Mouse (Mus musculus) MEL (cell line): ENCODE measurements at regions not wholly inside any gene's neighbourhood (a gene's known extent, or its start where the extent isn't known, plus 50 kb on each side); places are given as distances from the start of the nearest gene placed in this dataset.

ENCODE experiments used
- DNase-seq: peaks from one replicate; pipeline ENCODE4 v3.0.0; 2011; ENCODE audit warnings: low read depth, low spot score
- H3K27ac ChIP-seq: 2 replicates; pipeline ENCODE4 v1.5.1; 2012; ENCODE audit warnings: low read depth, mild to moderate bottlenecking, control low read depth, low read length, moderate library complexity; ENCODE audit not compliant: control insufficient read depth
- H3K27me3 ChIP-seq, 2 experiments: fragments of 150-350 bp in 1 of 2; sonication (generic) in 1 of 2; 2 replicates each; pipeline ENCODE4 v1.6.1; 2012; ENCODE audit warnings: low read length in 2 of 2, mild to moderate bottlenecking in 2 of 2, improper control_type of control experiment in 1 of 2, moderate library complexity in 1 of 2; ENCODE audit not compliant: insufficient read depth in 2 of 2, control insufficient read depth in 1 of 2
- H3K36me3 ChIP-seq, 2 experiments: 2 replicates each; pipeline ENCODE4 v1.6.1; 2012 to 2014; ENCODE audit warnings: low read length in 2 of 2, improper control_type of control experiment in 1 of 2, inconsistent platforms in 1 of 2, mild to moderate bottlenecking in 1 of 2; ENCODE audit not compliant: insufficient read depth in 2 of 2, control insufficient read depth in 1 of 2
- H3K4me1 ChIP-seq, 2 experiments: fragments of 150-350 bp in 1 of 2; sonication (generic) in 1 of 2; 2 replicates each; pipeline ENCODE4 v1.6.1; 2012; ENCODE audit warnings: low read length in 2 of 2, improper control_type of control experiment in 1 of 2, mild to moderate bottlenecking in 1 of 2; ENCODE audit not compliant: insufficient read depth in 2 of 2, control insufficient read depth in 1 of 2
- H3K4me3 ChIP-seq, 2 experiments: fragments of 150-350 bp in 1 of 2; sonication (generic) in 1 of 2; 2 replicates each; pipeline ENCODE4 v1.5.1; 2012; ENCODE audit warnings: low read depth in 2 of 2, low read length in 2 of 2, mild to moderate bottlenecking in 2 of 2, moderate library complexity in 2 of 2, control low read depth in 1 of 2, improper control_type of control experiment in 1 of 2; ENCODE audit not compliant: control insufficient read depth in 1 of 2, insufficient read depth in 1 of 2
- H3K79me2 ChIP-seq: 2 replicates; pipeline ENCODE4 v1.6.1; 2012; ENCODE audit warnings: mild to moderate bottlenecking, low read length, moderate library complexity; ENCODE audit not compliant: control insufficient read depth, poor library complexity, insufficient read depth
- H3K9ac ChIP-seq: 2 replicates; pipeline ENCODE4 v1.6.1; 2012; ENCODE audit warnings: low read depth, mild to moderate bottlenecking, control low read depth, low read length, moderate library complexity; ENCODE audit not compliant: control insufficient read depth, poor library complexity, severe bottlenecking
- H3K9me3 ChIP-seq: fragments of 150-350 bp; sonication (generic); replicated peaks from 2 replicates; pipeline ENCODE4 v1.6.1; 2012; ENCODE audit warnings: mild to moderate bottlenecking, low read length, improper control_type of control experiment, moderate library complexity; ENCODE audit not compliant: insufficient read depth
- BHLHE40 ChIP-seq: IDR thresholded peaks from 2 replicates; pipeline ENCODE4 v1.6.1; 2012; ENCODE audit warnings: low read depth, mild to moderate bottlenecking, inconsistent platforms, low read length, improper control_type of control experiment, borderline replicate concordance
- CTCF ChIP-seq, 3 experiments: IDR thresholded peaks in 2 of 3; conservative IDR thresholded peaks in 1 of 3; 2 replicates each; pipeline ENCODE4 v1.5.1; 2011 to 2012; ENCODE audit warnings: low read length in 3 of 3, low read depth in 2 of 3, mild to moderate bottlenecking in 2 of 3, improper control_type of control experiment in 1 of 3, inconsistent platforms in 1 of 3, mixed read lengths in 1 of 3, moderate library complexity in 1 of 3; ENCODE audit not compliant: control insufficient read depth in 1 of 3, insufficient read depth in 1 of 3, poor library complexity in 1 of 3, severe bottlenecking in 1 of 3
- E2F4 ChIP-seq: IDR thresholded peaks from 2 replicates; pipeline ENCODE4 v1.6.1; 2011; ENCODE audit warnings: low read depth, low read length, improper control_type of control experiment, borderline replicate concordance
- ELF1 ChIP-seq: IDR thresholded peaks from 2 replicates; pipeline ENCODE4 v1.6.1; 2014; ENCODE audit warnings: low read depth, mild to moderate bottlenecking, inconsistent platforms, low read length, improper control_type of control experiment, moderate library complexity
- EP300 ChIP-seq, 2 experiments: IDR thresholded peaks; 2 replicates each; pipeline ENCODE4 v1.6.1; 2011; ENCODE audit warnings: improper control_type of control experiment in 2 of 2, low read length in 2 of 2, low read depth in 1 of 2, mild to moderate bottlenecking in 1 of 2
- ETS1 ChIP-seq: IDR thresholded peaks from 2 replicates; pipeline ENCODE4 v1.6.1; 2012; ENCODE audit warnings: low read depth, mild to moderate bottlenecking, inconsistent platforms, low read length, improper control_type of control experiment, moderate library complexity
- GABPA ChIP-seq: IDR thresholded peaks from 2 replicates; pipeline ENCODE4 v1.6.1; 2012; ENCODE audit warnings: low read depth, mild to moderate bottlenecking, inconsistent platforms, low read length, improper control_type of control experiment, moderate library complexity
- MAZ ChIP-seq: IDR thresholded peaks from 2 replicates; pipeline ENCODE4 v1.6.1; 2012; ENCODE audit warnings: low read depth, mild to moderate bottlenecking, inconsistent platforms, low read length, improper control_type of control experiment
- NRF1 ChIP-seq: IDR thresholded peaks from 2 replicates; pipeline ENCODE4 v1.6.1; 2014; ENCODE audit warnings: low read depth, mild to moderate bottlenecking, inconsistent platforms, low read length, improper control_type of control experiment, moderate library complexity; ENCODE audit not compliant: poor library complexity, insufficient read depth, severe bottlenecking
- POLR2A ChIP-seq, 2 experiments: IDR thresholded peaks; 2 replicates each; pipeline ENCODE4 v1.6.1; 2011 to 2012; ENCODE audit warnings: low read length in 2 of 2, mild to moderate bottlenecking in 2 of 2, control low read depth in 1 of 2, improper control_type of control experiment in 1 of 2, low read depth in 1 of 2, moderate library complexity in 1 of 2; ENCODE audit not compliant: control insufficient read depth in 1 of 2, insufficient read depth in 1 of 2, poor library complexity in 1 of 2
- SMC3 ChIP-seq: IDR thresholded peaks from 2 replicates; pipeline ENCODE4 v1.6.1; 2011; ENCODE audit warnings: low read depth, low read length, improper control_type of control experiment
- TAL1 ChIP-seq: IDR thresholded peaks from 2 replicates; pipeline ENCODE4 v1.6.1; 2012; ENCODE audit warnings: mild to moderate bottlenecking, inconsistent platforms, low read length, moderate library complexity, mixed read lengths
- TCF12 ChIP-seq: IDR thresholded peaks from 2 replicates; pipeline ENCODE4 v1.6.1; 2014; ENCODE audit warnings: low read depth, mild to moderate bottlenecking, inconsistent platforms, low read length, improper control_type of control experiment, moderate library complexity
- UBTF ChIP-seq: IDR thresholded peaks from 2 replicates; pipeline ENCODE4 v1.6.1; 2012; ENCODE audit warnings: low read depth, mild to moderate bottlenecking, inconsistent platforms, low read length, improper control_type of control experiment, moderate library complexity, borderline replicate concordance; ENCODE audit not compliant: insufficient read depth
- USF2 ChIP-seq, 2 experiments: IDR thresholded peaks; 2 replicates each; pipeline ENCODE4 v1.6.1; 2011 to 2012; ENCODE audit warnings: improper control_type of control experiment in 2 of 2, low read length in 2 of 2, borderline replicate concordance in 1 of 2, inconsistent platforms in 1 of 2, low read depth in 1 of 2, mild to moderate bottlenecking in 1 of 2; ENCODE audit not compliant: insufficient read depth in 1 of 2
- ZNF384 ChIP-seq: IDR thresholded peaks from 2 replicates; pipeline ENCODE4 v1.6.1; 2012; ENCODE audit warnings: low read depth, mild to moderate bottlenecking, inconsistent platforms, low read length, improper control_type of control experiment

GRCm38 (mm10) chr11:114251614-114252013, 184.8 kb upstream of the Sdk2 start:
- no peaks in the 10 kb centered on the region for H3K9me3 ChIP-seq
- no peaks in the 10 kb centered on the region for H3K27me3 ChIP-seq
- no peaks in the 10 kb centered on the region for H3K79me2 ChIP-seq
- H3K4me1 ChIP-seq = no peaks in the 10 kb centered on the region
- no peak overlapping the region for H3K27ac ChIP-seq
- DNase-seq = no peak
- H3K36me3 ChIP-seq = no peaks in the 10 kb centered on the region
- no peak overlapping the region for H3K9ac ChIP-seq
- TF ChIP-seq TAL1 (no peak), SMC3 (no peak; the same call in 1 of the 2 replicates), CTCF (IDR thresholded peaks at IDR 0.05 in 2 of 3, conservative IDR thresholded peaks at IDR 0.05 in 1 of 3; ENCODE audit: control insufficient read depth in 1 of 3, insufficient read depth in 1 of 3, low read depth in 2 of 3, low read length in 3 of 3, poor library complexity in 1 of 3, severe bottlenecking in 1 of 3) (peak; percentile 25 to 37 (median 27)), E2F4 (no peak), POLR2A (IDR thresholded peaks at IDR 0.05; ENCODE audit: control insufficient read depth in 1 of 2, insufficient read depth in 1 of 2, low read depth in 1 of 2, low read length in 2 of 2, poor library complexity in 1 of 2) (no peak), ZNF384 (peak; percentile 28; the same call in 1 of the 2 replicates), GABPA (no peak)
- no peak overlapping the region for H3K4me3 ChIP-seq

GRCm38 (mm10) chr11:114249215-114249614, 182.4 kb upstream of the Sdk2 start:
- Histone ChIP-seq H3K4me3 (no peak overlapping the region), H3K36me3 (no peaks in the 10 kb centered on the region), H3K9ac (no peak overlapping the region), H3K4me1 (no peaks in the 10 kb centered on the region), H3K9me3 (no peaks in the 10 kb centered on the region), H3K27me3 (no peaks in the 10 kb centered on the region), H3K27ac (no peak overlapping the region), H3K79me2 (no peaks in the 10 kb centered on the region)
- no peak for DNase-seq
- no peak for TF ChIP-seq ELF1
- TF ChIP-seq ETS1 = no peak
- no peak for TF ChIP-seq BHLHE40
- no peak for TF ChIP-seq UBTF
- no peak for TF ChIP-seq USF2 (IDR thresholded peaks at IDR 0.05; ENCODE audit: borderline replicate concordance in 1 of 2, insufficient read depth in 1 of 2, low read depth in 1 of 2, low read length in 2 of 2)
- no peak for TF ChIP-seq TCF12
- no peak for TF ChIP-seq SMC3
- TF ChIP-seq NRF1 = no peak
- TF ChIP-seq ZNF384 = no peak
- TF ChIP-seq EP300 (IDR thresholded peaks at IDR 0.05; ENCODE audit: low read depth in 1 of 2, low read length in 2 of 2) = no peak
- no peak for TF ChIP-seq CTCF (IDR thresholded peaks at IDR 0.05 in 2 of 3, conservative IDR thresholded peaks at IDR 0.05 in 1 of 3; ENCODE audit: control insufficient read depth in 1 of 3, insufficient read depth in 1 of 3, low read depth in 2 of 3, low read length in 3 of 3, poor library complexity in 1 of 3, severe bottlenecking in 1 of 3)
- no peak for TF ChIP-seq MAZ
